Mouse (Mus musculus) kidney, adult 2 months (tissue): Measurements from ENCODE around the gene Gm42417.

Source experiments
- CTCF ChIP-seq: fragments of 200-500 bp; conservative IDR thresholded peaks from 2 replicates; pipeline ENCODE4 v1.5.1; 2011; ENCODE audit warnings: low read depth, mild to moderate bottlenecking, control low read depth, low read length, moderate library complexity, mixed read lengths; ENCODE audit not compliant: insufficient read depth, insufficient read length
- POLR2A ChIP-seq: fragments of 200-500 bp; IDR thresholded peaks from one replicate; pipeline ENCODE4 v1.6.1; 2011; ENCODE audit warnings: low read depth, low read length, control low read depth

DNA sequence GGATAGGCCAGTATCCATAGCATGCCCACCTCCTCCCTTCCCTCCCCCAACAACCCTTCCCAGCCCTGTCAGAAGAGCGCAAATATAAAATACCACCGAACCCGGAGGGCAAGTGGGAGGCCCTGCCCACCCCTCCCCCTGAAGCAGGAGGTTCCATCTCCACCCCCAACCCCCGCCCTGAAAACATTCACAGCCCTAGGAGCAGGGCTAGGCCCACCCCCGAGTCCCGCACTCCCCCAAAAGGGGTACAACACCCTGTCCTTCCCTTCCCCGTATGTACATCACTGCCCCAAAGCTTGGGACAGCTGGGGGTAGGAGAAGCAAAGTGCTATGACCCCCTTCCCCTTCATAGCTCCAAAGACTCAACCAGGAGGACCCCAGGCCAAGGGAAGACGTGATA lies 9.5 kb upstream of the Gm42417 start:
- TF ChIP-seq CTCF (no peak), POLR2A (no peak)
